Mouse (Mus musculus) heart, embryonic 16.5 days (tissue): ENCODE results near the gene Ssh2. TPM values are rescaled to one million over a fixed set of nuclear protein-coding genes. Genes with fewer than 3 reads are reported as not detected.

Experiments used
- ATAC-seq: fragments of 200-750 bp; cut with Nextera tagmentation; replicated peaks from 2 replicates; pipeline ENCODE4 v1.8.0; 2017; ENCODE audit warnings: moderate number of reproducible peaks; ENCODE audit not compliant: insufficient read depth, low FRiP score; ENCODE audit errors: extremely low read depth
- H3K27ac ChIP-seq: fragments of 300-500 bp; sonication (generic); 2 replicates; pipeline ENCODE4 v1.5.1; 2014; ENCODE audit warnings: mild to moderate bottlenecking, low read length, control low read depth, moderate library complexity
- H3K27me3 ChIP-seq: fragments of 300-500 bp; sonication (generic); 2 replicates; pipeline ENCODE4 v1.6.1; 2014; ENCODE audit warnings: low read length, mixed read lengths; ENCODE audit not compliant: control insufficient read depth, insufficient read depth
- H3K36me3 ChIP-seq: fragments of 300-500 bp; sonication (generic); 2 replicates; pipeline ENCODE4 v1.6.1; 2014; ENCODE audit not compliant: control insufficient read depth, insufficient read depth
- H3K4me1 ChIP-seq: fragments of 300-500 bp; sonication (generic); 2 replicates; pipeline ENCODE4 v1.6.1; 2014; ENCODE audit warnings: low read length, mixed read lengths; ENCODE audit not compliant: control insufficient read depth, insufficient read depth
- H3K4me2 ChIP-seq: fragments of 300-500 bp; sonication (generic); 2 replicates; pipeline ENCODE4 v1.6.1; 2014; ENCODE audit warnings: low read depth, mild to moderate bottlenecking, control low read depth, low read length
- H3K4me3 ChIP-seq: fragments of 300-500 bp; sonication (generic); 2 replicates; pipeline ENCODE4 v1.5.1; 2014; ENCODE audit warnings: mild to moderate bottlenecking, control low read depth, low read length
- H3K9ac ChIP-seq: fragments of 300-500 bp; sonication (generic); 2 replicates; pipeline ENCODE4 v1.6.1; 2014; ENCODE audit warnings: low read length, control low read depth
- H3K9me3 ChIP-seq: fragments of 300-500 bp; sonication (generic); replicated peaks from 2 replicates; pipeline ENCODE4 v1.6.1; 2016; ENCODE audit warnings: low read length; ENCODE audit not compliant: control insufficient read depth
- WGBS: fragments of 180-500 bp; shearing (Covaris S2); extraction: QIAGEN DNeasy Blood & Tissue Kit; methylation state at CpG from one replicate; pipeline ENCODE4 v1.1.7; 2014; 5-methylcytosine and 5-hydroxymethylcytosine counted together
- polyA plus RNA-seq: library from polyadenylated mRNA; unstranded; fragments of >200 nt; fragmentation: Nextera tagmentation; extraction: Ambion mirVana; gene quantifications from 2 replicates; pipeline ENCODE4 v1.2.1, GENCODE M21; 2015

The Ssh2 gene
- polyA plus RNA-seq, 1 experiment from 2014 or later, result 25.5 TPM

DNA sequence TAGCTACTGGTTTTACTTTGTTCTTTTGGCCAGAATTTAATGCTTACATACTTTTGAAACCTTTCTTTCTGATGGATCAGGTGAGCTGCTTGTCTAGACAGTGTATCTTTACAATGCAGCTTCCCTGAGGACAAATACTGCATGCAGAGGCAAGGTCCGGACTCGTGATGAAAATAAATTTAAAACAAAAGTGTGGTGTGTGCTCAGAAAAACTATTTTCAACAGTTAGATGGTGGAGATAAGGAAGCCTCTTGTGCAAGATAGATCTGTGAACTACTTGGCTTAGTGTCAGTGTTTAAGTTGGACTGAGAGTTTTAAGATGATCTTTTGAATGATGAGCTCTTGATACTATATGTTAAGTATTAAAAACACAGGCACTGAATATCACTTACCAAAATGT is 186.4 kb downstream of the Ssh2 start:
- Histone ChIP-seq H3K4me2 (no peak overlapping the region), H3K27ac (no peak overlapping the region), H3K4me1 (peaks cover 3% of the 10 kb centered on the region; the same call in 1 of the 2 replicates), H3K9ac (no peak overlapping the region), H3K27me3 (no peaks in the 10 kb centered on the region), H3K36me3 (peaks cover 11% of the 10 kb centered on the region; the same call in 1 of the 2 replicates), H3K9me3 (no peaks in the 10 kb centered on the region), H3K4me3 (no peak overlapping the region)
- WGBS, result 63% methylated on average over 2 of the region's 2 CpGs
- ATAC-seq, result no peak

DNA sequence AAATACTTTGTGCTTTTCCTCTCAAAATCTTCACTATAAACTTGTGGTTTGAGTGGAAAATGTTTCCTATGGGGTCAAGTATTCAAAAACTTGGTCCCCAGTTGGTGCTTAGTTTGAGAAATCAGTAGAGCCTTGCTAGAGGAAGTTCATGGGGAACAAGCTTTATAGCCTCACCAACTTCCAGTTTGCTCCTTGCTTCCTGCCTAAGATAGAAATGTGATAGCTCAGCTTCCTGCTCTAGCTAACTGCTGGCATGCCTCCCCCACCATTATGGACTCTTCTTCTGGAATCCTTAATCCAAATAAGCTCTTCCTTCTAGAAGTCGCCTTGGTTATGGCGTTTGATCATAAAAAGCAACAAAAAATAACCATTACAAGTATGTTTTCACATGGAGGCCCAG is 190.2 kb downstream of the Ssh2 start:
- H3K4me3 ChIP-seq, result no peak overlapping the region
- no peak overlapping the region for H3K4me2 ChIP-seq
- no peak overlapping the region for H3K9ac ChIP-seq
- H3K4me1 ChIP-seq, result peaks cover 3% of the 10 kb centered on the region; the same call in 1 of the 2 replicates
- no peak for ATAC-seq
- H3K9me3 ChIP-seq, result no peaks in the 10 kb centered on the region
- no peaks in the 10 kb centered on the region for H3K27me3 ChIP-seq
- 88% methylated on average over 2 of the region's 2 CpGs for WGBS
- H3K27ac ChIP-seq, result no peak overlapping the region
- H3K36me3 ChIP-seq, result peaks cover 10% of the 10 kb centered on the region; the same call in 1 of the 2 replicates

DNA sequence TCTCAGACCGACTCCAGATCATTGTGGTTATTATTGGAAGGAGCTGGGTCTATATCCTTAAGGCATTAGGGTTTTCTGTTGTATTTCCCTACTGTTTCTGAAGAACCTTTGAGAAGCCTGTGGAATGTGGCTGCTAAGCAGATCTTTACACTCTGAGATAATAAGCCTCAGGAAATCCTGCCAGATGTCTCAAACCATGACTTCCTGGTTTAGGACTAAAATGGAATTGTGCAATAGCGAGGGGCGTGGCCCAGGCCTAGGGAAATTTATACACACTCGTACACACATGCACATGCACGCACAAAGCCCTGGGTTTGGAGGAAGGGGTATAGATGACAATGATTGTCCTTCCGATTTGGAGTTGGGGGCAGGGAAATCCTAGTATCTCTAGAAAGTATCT is 193.8 kb downstream of the Ssh2 start:
- Histone ChIP-seq H3K4me3 (no peak overlapping the region), H3K4me1 (0 out of 2 replicates have a peak, but pooled peaks cover 3% of the 10 kb centered on the region), H3K9me3 (no peaks in the 10 kb centered on the region), H3K9ac (no peak overlapping the region), H3K36me3 (peaks cover 10% of the 10 kb centered on the region; the same call in 1 of the 2 replicates), H3K27ac (0 out of 2 replicates have a peak overlapping the region, but pooled peaks have one; percentile 2), H3K27me3 (no peaks in the 10 kb centered on the region), H3K4me2 (no peak overlapping the region)
- peak; percentile 70; the same call in 1 of the 2 replicates for ATAC-seq
- 66% methylated on average over 6 of the region's 6 CpGs for WGBS

DNA sequence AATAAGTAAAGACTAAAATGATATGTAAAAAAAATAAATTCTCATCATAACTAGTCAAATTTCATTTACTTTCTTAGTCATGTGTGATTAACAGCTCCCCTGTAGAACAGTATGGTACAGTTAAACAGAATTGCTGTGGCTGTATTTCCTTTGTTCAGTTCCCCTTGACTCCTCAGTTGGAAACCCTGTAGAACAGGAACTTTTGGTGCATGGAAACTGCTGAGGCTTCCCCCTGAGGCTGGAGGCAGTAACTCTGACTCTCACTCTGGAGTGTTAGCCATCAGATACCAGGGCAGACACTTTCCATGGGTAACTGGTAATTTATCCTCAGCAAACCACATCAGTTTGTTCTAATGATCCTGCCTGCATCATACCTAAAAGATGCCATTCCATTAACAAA is 195.2 kb downstream of the Ssh2 start:
- Histone ChIP-seq H3K9ac (no peak overlapping the region), H3K4me1 (peaks cover 4% of the 10 kb centered on the region), H3K4me2 (no peak overlapping the region), H3K9me3 (no peaks in the 10 kb centered on the region), H3K27me3 (no peaks in the 10 kb centered on the region), H3K4me3 (no peak overlapping the region), H3K36me3 (peaks cover 10% of the 10 kb centered on the region; the same call in 1 of the 2 replicates), H3K27ac (no peak overlapping the region)
- ATAC-seq, result no peak

DNA sequence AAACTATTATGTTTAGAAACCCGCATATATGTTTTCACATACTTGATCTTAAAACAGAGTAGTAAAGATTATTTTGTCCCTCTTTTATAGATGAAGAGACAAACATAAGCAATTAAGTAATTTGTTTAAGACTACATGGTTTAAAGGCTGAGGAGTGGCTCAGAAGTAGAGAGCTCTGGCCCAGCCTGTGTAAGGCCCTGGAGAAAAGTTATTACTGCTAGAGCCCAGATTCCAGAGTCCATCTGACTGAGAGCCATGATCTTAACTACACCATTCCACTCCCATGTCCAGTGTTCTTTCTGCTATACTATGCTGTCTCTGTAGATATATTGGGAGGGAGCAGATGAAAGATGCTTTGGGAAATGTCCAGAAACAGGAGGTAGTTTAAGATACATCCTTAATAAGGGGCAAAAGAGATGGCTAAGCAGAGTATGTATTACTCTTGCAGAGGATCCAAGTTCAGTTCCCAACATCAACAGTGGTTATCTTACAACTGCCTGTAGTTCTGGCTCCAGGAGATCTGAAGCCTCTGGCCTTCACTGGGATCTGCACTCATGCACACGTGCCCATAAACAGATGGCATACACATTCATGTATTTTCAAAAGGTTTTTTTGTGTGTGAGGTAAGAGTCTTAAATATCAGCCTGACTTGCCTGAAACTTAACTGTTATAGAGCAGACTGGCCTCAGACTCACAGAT is 198.2 kb downstream of the Ssh2 start:
- no peaks in the 10 kb centered on the region for H3K27me3 ChIP-seq
- ATAC-seq, result no peak
- no peak overlapping the region for H3K4me2 ChIP-seq
- no peak overlapping the region for H3K9ac ChIP-seq
- H3K36me3 ChIP-seq, result peaks cover 1% of the 10 kb centered on the region; the same call in 1 of the 2 replicates
- H3K4me1 ChIP-seq, result peaks cover 10% of the 10 kb centered on the region
- H3K27ac ChIP-seq, result no peak overlapping the region
- H3K9me3 ChIP-seq, result no peaks in the 10 kb centered on the region
- WGBS, result 79% methylated on average over 2 of the region's 2 CpGs
- H3K4me3 ChIP-seq, result no peak overlapping the region

DNA sequence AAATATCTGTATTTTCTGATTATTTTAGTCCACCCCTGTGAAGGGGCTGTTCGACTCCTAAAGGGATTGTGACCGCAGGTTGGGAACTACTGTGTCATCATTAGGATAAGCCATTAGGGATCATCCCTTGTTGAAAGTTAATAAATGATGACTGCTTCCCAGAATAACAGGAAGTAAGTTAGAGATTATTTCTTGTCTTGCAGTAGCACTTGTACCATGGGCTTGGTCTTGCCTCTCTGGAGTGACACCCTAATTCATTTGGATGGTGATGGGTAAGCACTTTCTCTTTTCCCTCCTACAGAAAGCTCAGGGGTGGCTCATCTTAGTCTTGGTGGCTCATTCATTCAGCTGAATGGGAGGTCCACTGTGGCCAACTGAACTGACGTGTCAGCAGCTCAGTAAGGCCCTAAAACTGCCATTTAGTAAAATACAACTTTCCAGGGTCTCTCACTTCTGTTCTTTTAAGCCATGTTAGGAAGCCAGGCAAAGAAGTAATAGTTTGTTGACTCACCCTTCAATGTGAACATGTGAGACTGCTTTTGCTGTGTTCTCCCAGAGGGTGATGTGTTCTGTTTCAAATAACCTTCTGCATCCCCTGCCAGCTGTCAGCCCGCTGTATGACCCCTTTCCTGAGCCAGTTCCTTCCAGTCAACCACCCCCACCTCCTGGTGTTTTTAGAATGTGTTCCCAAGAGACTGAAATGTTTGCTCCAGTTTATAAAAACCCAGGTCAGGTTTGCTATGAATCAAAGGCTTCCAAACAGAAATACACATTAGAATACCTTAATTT is 200.3 kb downstream of the Ssh2 start:
- no peaks in the 10 kb centered on the region for H3K27me3 ChIP-seq
- no peaks in the 10 kb centered on the region for H3K9me3 ChIP-seq
- peaks cover 21% of the 10 kb centered on the region for H3K4me1 ChIP-seq
- peak overlapping the region; percentile 67 for H3K27ac ChIP-seq
- H3K9ac ChIP-seq, result no peak overlapping the region
- no peak overlapping the region for H3K4me3 ChIP-seq
- ATAC-seq, result no peak
- 65% methylated on average over 4 of the region's 4 CpGs for WGBS
- H3K36me3 ChIP-seq, result 0 out of 2 replicates have a peak, but pooled peaks cover 3% of the 10 kb centered on the region
- no peak overlapping the region for H3K4me2 ChIP-seq

DNA sequence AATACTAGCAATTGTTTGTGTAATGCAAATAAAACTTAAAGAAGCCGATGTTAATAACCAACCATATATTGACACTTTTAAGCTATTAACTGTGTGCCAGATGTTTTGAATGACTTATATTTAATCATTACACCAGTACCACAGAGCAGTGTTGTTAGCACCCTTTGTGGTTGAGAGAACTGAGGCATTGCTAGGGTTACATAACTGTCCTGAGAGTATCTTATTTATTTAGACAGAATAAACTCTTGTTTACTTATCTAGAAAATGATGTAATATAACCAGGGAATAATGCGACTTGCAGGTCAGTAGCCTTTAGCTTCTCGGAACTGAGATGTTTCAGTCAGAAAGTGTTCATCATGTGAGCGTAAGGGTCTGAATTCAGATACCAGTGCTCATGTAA is 201.9 kb downstream of the Ssh2 start:
- Histone ChIP-seq H3K4me2 (no peak overlapping the region), H3K27me3 (no peaks in the 10 kb centered on the region), H3K4me3 (no peak overlapping the region), H3K27ac (no peak overlapping the region), H3K36me3 (peaks cover 11% of the 10 kb centered on the region), H3K9me3 (no peaks in the 10 kb centered on the region), H3K4me1 (peaks cover 26% of the 10 kb centered on the region), H3K9ac (no peak overlapping the region)
- 92% methylated on average over 4 of the region's 4 CpGs for WGBS
- no peak for ATAC-seq

DNA sequence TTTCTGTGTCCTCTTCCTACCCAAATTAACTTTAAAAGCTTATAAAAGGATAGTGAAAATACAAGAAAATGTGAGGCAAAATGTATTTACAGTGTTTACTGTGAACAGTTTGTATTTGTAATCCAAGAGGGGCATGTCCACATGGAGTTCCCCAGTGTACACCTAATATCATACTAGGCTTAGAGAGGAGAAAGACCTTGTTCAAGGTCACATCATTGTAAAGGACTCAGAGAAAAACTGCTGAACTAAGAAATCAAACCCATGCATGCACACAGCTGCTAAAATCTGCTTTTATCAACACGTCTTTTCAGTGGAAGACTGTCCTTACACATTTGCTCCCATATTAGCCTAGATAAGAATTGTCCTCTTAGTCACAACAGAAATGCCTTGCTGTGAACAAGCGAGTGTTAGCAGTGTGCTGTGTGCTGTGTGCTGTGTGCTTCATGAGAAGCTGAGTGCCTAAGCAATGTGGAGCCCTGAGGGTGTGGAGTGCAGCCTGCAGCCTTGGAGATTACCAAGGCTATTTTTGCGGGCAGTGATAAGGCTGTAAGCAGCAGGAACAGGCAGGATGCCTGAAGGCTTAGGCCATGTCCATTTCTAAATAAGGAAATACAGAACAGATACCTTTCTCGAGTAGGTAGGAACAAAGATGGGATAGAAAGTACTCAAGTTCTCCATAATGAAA is 207.2 kb downstream of the Ssh2 start:
- no peak overlapping the region for H3K4me2 ChIP-seq
- WGBS, result 21% methylated on average over 4 of the region's 4 CpGs
- peak; percentile 98 for ATAC-seq
- H3K4me1 ChIP-seq, result peaks cover 19% of the 10 kb centered on the region
- H3K4me3 ChIP-seq, result no peak overlapping the region
- no peaks in the 10 kb centered on the region for H3K9me3 ChIP-seq
- no peaks in the 10 kb centered on the region for H3K27me3 ChIP-seq
- peak overlapping the region; percentile 95 for H3K27ac ChIP-seq
- H3K36me3 ChIP-seq, result peaks cover 28% of the 10 kb centered on the region
- peak overlapping the region; percentile 39 for H3K9ac ChIP-seq
